Mouse (Mus musculus): Measurements from ENCODE around the gene Bok.

The Bok gene

DNA sequence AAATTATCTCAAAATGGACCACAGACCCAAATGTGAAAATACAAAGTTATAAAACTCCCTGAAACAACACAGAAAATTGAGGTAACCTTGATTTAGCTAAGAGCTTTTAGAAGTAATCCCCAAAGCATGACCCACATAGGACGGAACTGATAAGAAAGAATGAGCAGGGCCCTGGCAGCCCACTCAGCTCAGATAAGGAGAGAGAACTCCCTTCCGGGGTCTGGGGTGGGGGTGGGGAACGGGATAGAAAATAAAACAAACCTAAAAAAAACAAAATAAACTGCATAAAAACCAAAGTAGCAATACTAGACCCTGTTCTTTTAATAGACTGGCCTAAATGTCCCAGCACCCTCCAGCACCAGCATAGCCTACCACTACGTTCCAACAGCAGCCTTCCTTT is 56.5 kb downstream of the Bok start:
- DNase-seq (ENCODE audit: low spot score), result no peak

DNA sequence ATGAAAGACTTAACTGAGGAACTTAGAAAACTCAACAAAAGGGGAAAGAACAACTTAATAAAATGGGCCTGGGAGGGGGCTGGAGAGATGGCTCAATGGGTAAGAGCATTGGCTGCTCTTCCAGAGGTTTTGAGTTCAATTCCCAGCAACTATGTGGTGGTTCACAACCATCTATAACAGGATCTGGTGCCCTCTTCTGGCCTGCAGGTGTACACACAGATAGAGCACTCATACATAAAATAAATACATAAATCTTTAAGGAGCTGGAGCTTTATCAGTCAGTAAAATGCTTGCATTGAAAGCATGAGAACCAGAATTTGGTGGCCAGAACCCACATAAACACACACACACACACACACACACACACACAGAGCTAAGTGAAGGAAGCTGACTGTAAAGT is 57.5 kb downstream of the Bok start:
- DNase-seq (ENCODE audit: low spot score), result no peak

All from retina, embryonic 14.5 days (tissue).